Mouse (Mus musculus): ENCODE data around the gene BC024978. TPM values are rescaled to one million over a fixed set of nuclear protein-coding genes. Genes with fewer than 3 reads are reported as not detected.

Gene BC024978
- total RNA-seq (2023): 1 to 10 TPM; 3.2 to 3.3 TPM

GRCm38 (mm10) chr7:27195681-27196611, at the start of gene BC024978, which contains the start of gene Snrpa:
Gene BC024978, plus strand, starts transcription at chr7:27195781.
Gene Snrpa, minus strand, starts transcription at chr7:27196271.

DNA sequence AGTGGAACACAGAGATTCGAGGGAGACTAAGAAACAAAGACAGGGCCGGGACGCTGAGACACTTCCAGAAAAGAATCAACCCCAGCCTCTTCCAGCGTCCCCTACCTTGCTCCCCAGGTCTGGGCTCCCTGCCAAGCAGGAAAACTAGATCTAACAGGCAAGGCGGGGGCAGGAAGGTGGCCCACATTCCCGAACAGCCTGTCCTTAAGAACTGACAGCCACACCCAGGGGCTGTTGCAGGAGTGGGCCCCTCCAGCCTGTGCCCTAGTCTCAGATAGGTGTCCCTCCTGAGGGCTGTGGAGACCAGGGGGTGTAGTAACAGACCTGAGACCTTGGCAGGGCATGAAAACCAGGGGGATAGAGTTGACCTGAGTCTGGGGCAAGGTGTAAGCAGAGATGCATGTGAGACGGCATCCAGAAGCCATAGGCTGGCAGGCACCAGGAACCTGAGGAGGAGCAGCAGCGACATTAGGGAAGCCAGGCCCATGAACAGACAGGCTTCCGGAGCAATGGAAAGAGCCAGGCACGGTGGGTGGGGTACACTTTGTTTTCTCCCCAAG, 42.3 kb upstream of the BC024978 start, which contains the start of gene Cyp2t4:
Gene Cyp2t4 (plus strand): TSS at position 510 of the 560 bp plus-strand sequence.

GRCm38 (mm10) chr7:27166614-27167474, 28.7 kb upstream of the BC024978 start, which contains the start of gene Egln2:
Gene Egln2, minus strand, starts transcription at chr7:27166802.

GRCm38 (mm10) chr7:27178324-27179216, 17.0 kb upstream of the BC024978 start, which contains the start of gene Rab4b:
Gene Rab4b, minus strand, starts transcription at chr7:27178896.

GRCm38 (mm10) chr7:27180837-27181695, 14.5 kb upstream of the BC024978 start, which contains the start of the genes Gm21983 and Mia:
Gene Gm21983, minus strand, starts transcription at chr7:27181086.
Gene Mia, minus strand, starts transcription at chr7:27181157.

DNA sequence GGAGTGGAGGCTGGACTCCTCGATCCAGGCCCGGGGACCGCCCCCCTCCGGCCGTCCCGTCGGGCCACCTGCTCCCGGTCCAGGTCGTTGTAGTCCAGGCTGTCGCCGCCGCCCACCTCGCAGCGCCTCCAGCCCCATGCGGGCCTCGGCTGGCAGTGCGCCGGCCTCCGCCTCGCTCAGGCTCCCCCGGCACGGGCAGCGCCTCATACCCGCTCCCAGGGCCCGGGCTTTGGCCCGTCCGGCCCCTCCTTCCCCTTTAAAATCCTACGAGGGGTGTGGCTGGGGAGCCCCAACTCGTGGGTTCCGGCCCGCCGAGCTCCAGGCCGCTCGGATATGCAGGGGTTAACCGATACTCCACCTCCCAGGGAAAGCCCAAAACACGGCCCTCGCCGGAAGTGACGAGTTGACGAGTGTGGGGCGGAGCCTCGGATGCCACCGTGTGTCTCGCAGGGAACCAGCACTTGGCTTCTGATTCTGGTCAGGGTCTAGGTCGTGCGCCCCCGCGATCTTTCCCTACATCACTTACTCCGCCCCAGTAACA, 32.8 kb downstream of the BC024978 start, which contains the start of gene Itpkc:
Gene Itpkc (minus strand): TSS at position 381 of the 541 bp plus-strand sequence.

DNA sequence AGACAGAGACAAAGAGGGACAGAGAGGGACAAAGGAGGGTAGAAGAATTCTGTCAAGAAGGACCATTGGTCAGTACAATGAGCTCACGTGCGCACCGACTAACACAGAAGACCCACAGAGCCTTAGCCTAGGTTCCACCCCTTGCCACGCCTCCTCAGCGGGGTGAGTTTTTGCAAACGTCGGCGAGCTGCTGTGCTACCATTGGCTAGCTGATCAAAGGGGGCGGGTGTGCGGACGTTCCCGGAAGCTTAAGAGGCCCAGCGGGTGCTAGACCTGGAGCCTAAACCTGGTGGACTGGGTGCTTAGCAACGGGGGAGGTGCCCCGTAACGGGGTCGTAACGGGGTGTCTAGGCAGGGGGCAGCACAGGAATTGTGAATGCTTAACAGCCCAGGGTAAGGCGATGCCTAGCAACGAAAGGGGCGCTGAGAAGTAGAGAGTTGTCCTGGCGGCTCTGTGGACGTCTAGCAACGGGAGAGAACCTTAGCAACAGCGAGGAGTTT, 37.2 kb downstream of the BC024978 start, which contains the start of gene Coq8b:
Gene Coq8b (plus strand): TSS at position 243 of the 501 bp plus-strand sequence.

DNA sequence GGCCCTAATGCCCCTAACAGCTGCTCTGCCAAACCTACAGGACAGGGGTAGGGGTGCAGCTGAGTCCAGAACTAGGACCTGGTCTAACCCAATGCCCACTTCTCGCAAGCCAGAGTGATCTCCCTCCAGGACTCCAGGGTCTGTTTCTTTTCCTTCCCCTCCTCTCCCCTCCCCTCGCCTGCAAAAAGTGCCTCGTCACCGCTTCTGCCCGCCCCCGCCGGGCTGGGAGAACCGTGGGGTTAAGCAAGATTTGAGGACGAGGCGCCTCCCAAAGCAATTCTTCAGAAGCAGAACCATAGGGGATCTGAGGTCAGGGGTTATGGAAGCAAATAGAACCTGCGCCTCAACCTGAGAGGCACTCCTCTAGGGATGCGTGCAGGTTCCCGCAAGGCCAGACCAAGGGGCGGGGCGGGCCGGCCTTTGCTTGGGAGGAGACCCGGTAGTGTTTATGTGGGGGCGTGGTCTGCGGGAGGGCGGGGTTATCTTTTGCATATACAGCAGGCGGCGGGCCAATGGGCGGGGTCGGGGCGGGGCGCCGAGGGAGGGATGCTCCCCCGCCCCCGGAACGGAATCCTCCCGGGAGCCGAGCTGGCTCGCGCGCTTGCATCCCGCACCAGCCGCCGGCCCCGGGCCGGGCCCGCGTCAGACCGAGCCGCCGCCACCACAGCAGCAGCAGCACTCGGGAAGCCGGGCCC, 62.8 kb downstream of the BC024978 start, which contains the start of gene Numbl:
Gene Numbl (plus strand): TSS at position 229 of the 695 bp plus-strand sequence.

Other genes with a start within 250 kb of the BC024978 start
- not detected for gene Cyp2a12, start 166.7 kb upstream of the BC024978 start, total RNA-seq (2023)
- gene Cyp2f2, start 75.9 kb upstream of the BC024978 start, total RNA-seq (2023): not detected
- gene Cyp2t4, start 42.1 kb upstream of the BC024978 start, total RNA-seq (2023): not detected
- 10 to 100 TPM; 43.3 to 45.3 TPM for gene Egln2, start 29.0 kb upstream of the BC024978 start, total RNA-seq (2023)
- gene Rab4b, start 16.9 kb upstream of the BC024978 start, total RNA-seq (2023): 10 to 100 TPM; 96.8 to 98.1 TPM
- gene Gm21983, start 14.7 kb upstream of the BC024978 start, total RNA-seq (2023): not detected
- gene Mia, start 14.6 kb upstream of the BC024978 start, total RNA-seq (2023): not detected
- 10 to 100 TPM; 41.5 to 50.3 TPM for gene Snrpa, start 490 bp downstream of the BC024978 start, total RNA-seq (2023)
- gene Itpkc, start 32.9 kb downstream of the BC024978 start, total RNA-seq (2023): 10 to 100 TPM in 1 of 2 experiments, 1 to 10 TPM in 1; 9.0 to 10.4 TPM
- 10 to 100 TPM; 19.5 to 21.4 TPM for gene Coq8b, start 37.2 kb downstream of the BC024978 start, total RNA-seq (2023)
- gene Numbl, start 62.7 kb downstream of the BC024978 start, total RNA-seq (2023): 1 to 10 TPM; 5.7 to 6.9 TPM
- gene Ltbp4, start 141.9 kb downstream of the BC024978 start, total RNA-seq (2023): under 1 TPM; 0.33 to 0.51 TPM
- gene Shkbp1, start 160.2 kb downstream of the BC024978 start, total RNA-seq (2023): 100 to 1,000 TPM; 100 to 108 TPM
- 10 to 100 TPM in 1 of 2 experiments, not detected in 1; 10.9 TPM for gene Gm20479, start 161.6 kb downstream of the BC024978 start, total RNA-seq (2023)

Measured in neutrophil, adult 59 days (primary cell).